Mouse (Mus musculus): ENCODE measurements around the gene Pxmp4. TPM values are rescaled to one million over a fixed set of nuclear protein-coding genes. Genes with fewer than 3 reads are reported as not detected.

The Pxmp4 gene
- polyA plus RNA-seq, 1 experiment = 7.7 TPM

DNA sequence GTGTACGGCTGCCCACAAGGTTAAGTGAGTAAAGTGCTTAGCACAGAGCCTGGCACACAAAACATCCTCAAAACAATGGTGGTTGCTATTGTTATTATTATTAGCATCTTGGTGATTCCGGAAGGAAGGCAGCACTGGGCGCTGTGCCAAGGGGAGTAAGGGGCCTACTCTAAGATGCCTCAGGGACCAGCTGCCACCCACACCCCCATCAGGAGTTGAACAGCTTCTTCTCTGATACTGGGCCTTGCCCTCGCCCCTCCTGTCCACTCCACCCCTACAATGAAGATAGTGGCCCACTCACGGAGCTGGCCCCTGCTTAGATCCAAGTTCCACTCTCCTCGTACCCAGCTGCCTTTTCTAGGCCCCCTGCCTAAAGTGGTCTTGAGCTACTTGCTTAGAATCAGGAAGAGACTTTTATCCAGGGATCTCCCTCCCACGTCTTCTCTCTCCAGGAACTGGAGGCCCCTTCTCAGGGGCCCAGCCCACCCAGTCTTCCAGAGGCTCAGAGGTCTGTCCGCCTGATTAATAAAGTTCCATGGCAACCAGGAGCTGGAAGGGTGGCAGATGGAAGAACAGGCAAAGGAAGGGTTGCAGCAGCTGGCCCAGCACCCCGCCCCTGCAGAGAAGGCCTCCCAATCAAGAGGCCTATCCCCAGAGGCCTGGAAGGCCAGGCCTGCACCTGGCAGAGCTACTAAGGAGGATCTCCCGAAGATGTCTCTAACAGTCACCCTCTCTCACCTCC, 35.0 kb downstream of the Pxmp4 start:
- TF ChIP-seq GATA1 (IDR thresholded peaks at IDR 0.05; ENCODE audit: low read length) = no peak

DNA sequence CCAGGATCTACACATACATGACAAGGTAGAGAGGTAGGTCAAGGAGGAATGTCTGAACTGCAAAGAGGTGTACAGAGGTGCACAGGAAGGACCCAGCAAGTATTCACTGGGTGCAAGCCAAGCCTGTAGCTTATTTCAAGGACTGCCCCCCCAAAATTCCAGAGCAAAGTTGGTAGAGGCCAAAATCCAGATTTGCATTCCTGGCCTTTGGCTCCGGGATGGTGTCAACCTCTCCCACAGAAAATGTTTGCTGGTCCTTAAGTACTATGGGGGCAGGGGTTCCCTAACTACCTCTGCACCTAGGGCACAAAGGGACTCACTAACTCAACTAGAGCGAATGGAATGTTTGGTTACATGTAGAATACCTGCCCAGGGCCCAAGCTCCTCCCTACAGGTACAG, 35.7 kb downstream of the Pxmp4 start:
- TF ChIP-seq GATA1 (IDR thresholded peaks at IDR 0.05; ENCODE audit: low read length) = no peak

DNA sequence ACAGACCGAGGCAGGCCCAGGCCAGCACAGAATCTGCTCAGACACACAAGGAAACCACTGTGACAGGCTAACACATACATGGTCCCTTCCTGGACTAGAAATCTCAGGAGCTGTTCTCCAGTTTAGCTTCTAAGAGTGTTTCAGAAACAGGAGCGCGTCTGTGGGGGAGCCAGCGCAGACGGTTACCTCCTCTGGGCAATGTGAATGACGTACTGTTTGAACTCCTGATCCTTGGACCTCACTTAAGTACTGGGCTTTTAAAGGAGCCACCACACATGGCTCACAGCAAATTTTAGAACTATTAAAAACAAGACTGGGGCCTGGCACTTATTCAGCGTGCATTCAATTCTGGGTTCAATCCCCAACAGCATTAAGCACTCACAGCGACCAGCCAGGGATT, 36.9 kb downstream of the Pxmp4 start:
- no peak for TF ChIP-seq GATA1 (IDR thresholded peaks at IDR 0.05; ENCODE audit: low read length)

DNA sequence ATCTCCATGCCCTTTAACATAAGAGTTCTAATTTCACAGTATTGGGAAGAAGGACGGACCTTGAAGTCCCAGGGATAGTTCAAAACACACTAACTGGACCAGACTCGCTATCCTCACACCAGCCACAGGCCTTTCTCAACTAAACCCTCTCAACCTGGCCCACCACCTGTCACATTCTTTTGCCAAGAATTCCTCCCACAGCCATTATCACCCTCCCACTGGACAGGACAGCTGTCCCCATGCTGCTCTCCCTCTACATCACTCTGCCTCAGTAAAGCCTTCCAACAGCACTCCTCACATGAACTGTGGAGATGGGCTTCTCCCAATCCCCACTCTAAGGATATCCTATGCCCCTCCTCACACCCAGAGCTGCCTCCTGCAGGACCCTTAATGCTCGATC, 37.9 kb downstream of the Pxmp4 start:
- TF ChIP-seq GATA1 (IDR thresholded peaks at IDR 0.05; ENCODE audit: low read length) = no peak

DNA sequence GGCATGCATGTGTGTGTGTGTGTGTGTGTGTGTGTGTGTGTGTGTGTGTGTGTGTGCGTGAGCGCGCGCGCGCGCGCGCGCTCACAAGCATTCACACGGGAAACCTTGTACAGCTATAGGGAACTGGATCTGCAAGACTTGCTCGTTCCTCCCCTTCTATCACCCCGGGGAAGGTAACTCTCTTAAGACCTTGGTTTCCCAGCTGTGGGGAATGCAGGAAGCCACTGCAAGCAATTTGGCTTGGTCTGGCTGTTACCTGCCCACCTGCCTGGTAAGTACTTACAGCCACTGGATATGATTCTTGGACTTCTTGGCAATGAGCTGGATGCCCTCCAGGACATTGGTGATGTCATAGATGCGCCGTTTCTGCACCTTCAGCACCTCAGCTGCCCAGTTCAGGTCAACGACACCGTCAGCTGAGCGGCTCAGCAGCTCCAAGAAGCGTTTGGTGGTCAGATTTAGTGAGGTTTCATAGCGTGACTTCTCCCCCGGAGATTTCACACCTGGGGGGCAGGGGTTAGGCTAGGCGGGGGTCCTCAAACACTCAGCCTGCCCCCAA, 39.8 kb downstream of the Pxmp4 start:
- no peak for TF ChIP-seq GATA1 (IDR thresholded peaks at IDR 0.05; ENCODE audit: low read length)

GRCm38 (mm10) chr2:154558264-154559039, 45.1 kb downstream of the Pxmp4 start, which contains the start of gene Necab3:
Necab3 (minus strand) TSS chr2:154558890.
- no peak for TF ChIP-seq GATA1 (IDR thresholded peaks at IDR 0.05; ENCODE audit: low read length)

GRCm38 (mm10) chr2:154557184-154557832, 46.2 kb downstream of the Pxmp4 start:
- no peak for TF ChIP-seq GATA1 (IDR thresholded peaks at IDR 0.05; ENCODE audit: low read length)

DNA sequence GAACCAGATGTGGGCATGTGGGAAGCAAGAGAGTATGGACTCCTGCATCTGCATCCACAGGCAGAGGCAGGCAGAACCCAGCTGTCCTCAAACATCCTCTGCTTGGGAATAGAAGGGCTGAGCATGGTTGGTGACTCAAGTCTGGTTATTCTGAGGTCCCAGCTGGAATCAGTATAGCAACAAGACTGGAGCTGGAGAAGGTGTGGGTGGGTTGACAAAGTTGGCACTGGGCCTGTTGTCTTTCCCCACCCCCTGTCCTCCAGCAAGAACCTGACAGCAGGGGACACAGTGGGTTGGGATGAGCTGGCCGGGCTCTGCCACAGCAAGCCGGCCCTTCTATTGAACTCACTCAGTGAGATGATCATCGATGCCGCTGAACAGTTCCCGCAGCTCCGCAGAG, 48.3 kb downstream of the Pxmp4 start:
- no peak for TF ChIP-seq GATA1 (IDR thresholded peaks at IDR 0.05; ENCODE audit: low read length)

DNA sequence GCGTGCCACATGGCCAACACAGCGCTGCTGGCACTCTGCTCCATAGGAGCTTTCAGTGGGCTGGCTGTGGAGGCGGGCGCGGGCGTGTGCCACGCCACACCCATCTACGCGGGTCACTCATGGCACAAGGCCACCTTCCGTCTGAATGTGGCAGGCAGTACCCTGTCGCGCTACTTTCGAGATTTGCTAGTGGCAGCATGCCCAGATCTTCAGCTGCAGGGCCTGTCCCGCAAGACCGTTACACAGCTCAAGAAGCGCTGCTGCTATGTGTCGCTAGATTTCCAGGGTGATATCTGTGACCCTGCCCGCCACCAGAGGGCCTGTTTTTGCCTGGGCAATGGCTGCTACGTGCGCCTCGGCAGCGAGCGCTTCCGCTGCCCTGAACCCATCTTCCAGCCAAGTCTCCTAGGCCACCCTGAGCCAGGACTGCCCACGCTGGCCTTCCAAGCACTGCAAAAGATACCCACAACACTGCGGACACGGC, 51.0 kb downstream of the Pxmp4 start:
- TF ChIP-seq GATA1 (IDR thresholded peaks at IDR 0.05; ENCODE audit: low read length) = no peak

- no peak for TF ChIP-seq GATA1 (IDR thresholded peaks at IDR 0.05; ENCODE audit: low read length)
Observed at GRCm38 (mm10) chr2:154551927-154552326, 51.6 kb downstream of the Pxmp4 start.

DNA sequence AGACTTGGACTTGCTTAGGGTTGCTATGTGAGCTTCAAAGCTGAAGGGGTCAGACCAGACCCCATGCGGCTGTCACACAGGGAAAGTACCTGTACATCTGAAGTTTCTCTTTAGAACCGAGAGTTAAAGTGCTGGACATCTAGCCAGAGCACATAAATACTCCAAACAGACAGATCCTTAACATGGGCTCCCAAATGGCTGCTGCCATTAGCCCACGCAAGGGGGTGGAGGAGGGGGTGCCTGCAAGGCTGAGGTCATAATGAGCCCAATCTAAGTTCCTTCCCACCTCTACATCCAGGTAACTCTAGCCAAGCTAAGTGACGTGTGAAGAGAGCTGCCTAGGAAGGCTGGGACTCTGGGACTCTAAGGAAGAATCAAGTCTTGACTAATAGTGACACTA, 52.0 kb downstream of the Pxmp4 start, which contains the start of gene Actl10:
Actl10 (plus strand) TSS at position 301 of the 400 bp plus-strand sequence.
- no peak for TF ChIP-seq GATA1 (IDR thresholded peaks at IDR 0.05; ENCODE audit: low read length)

- TF ChIP-seq GATA1 (IDR thresholded peaks at IDR 0.05; ENCODE audit: low read length) = no peak
Observed at GRCm38 (mm10) chr2:154550937-154551336, 52.6 kb downstream of the Pxmp4 start.

GRCm38 (mm10) chr2:154549886-154550189, 53.7 kb downstream of the Pxmp4 start:
- no peak for TF ChIP-seq GATA1 (IDR thresholded peaks at IDR 0.05; ENCODE audit: low read length)

DNA sequence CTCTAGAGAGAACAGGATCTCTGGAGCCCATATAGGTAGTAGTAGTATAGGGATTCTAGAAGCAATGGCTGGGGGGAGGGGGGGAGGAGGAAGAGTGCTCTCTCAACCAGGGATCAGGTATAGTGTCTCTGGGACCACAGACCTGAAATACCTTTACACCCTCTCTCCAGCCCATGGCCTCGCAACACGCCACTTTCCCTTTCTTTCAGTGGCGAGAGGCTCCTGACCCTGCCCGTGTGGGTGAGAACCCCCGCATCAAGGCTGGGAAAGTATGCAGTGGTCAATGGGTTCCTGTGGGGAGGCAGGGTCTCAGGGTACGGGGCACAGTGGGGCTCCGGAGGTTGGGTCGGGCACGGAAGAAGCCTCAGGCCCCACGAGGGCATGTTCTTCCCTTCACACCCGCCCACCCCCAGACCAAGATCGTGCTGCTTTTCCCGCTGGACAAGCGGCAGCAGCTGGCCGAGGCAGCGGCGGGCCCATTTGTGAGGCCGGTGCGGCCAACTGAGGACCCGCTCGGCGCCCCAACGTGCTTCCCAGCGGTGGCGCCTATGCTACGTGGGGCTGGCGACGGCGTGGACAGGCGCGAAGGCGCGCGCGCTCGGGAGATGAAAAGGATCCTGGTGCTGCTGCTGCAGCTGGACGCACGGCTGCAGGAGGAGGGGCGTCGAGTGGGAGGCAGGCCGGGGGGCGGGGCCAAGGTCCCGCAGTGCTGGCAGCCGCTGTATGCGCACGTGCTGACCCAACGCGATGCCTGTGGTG, 54.2 kb downstream of the Pxmp4 start:
- no peak for TF ChIP-seq GATA1 (IDR thresholded peaks at IDR 0.05; ENCODE audit: low read length)

DNA sequence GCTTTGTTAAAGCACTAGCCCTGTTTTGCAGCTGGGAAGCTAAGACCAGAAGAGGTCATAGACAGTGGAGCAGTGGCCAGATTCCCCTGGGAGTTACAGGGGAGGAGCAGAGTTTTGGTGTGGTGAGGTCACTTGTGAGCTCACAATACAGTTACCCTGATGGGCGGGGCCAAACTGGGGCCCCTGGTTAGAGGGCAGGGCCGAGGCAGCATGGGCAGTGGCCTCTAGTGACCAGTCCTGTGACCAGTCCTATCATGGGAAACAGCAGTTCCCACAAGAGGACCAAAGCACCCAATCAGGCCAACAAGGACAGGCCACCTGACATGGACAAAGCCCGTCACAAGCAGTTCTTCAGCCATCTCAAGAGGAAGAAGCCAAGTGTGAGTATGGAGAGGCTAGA, 54.8 kb downstream of the Pxmp4 start:
- no peak for TF ChIP-seq GATA1 (IDR thresholded peaks at IDR 0.05; ENCODE audit: low read length)
